Mouse (Mus musculus): ENCODE results near the gene Gm4969.

DNA sequence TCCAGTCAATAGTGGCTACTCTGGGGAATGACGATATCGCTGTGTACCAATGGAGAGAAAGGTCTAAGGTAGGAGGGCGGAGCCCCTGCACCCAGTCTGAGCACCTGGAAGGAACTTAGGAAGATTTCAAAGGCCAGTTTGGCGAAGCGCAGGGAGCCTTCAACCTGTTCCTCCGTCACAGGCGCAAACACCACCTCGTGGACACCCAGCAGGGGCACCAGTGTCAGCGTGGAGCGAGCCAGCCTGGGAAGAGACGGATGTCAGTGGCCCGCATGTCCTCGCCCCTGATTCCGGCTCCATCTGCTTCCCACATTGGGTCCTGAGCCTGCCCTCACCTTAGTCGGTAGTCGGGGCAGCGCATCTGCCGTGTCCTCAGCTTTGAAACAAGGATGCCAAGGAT is 41.2 kb upstream of the Gm4969 start:
- TF ChIP-seq CTCF (IDR thresholded peaks at IDR 0.05; ENCODE audit: control insufficient read depth, insufficient read depth, insufficient read length) (no peak), MAX (IDR thresholded peaks at IDR 0.05) (no peak), USF1 (IDR thresholded peaks at IDR 0.05; ENCODE audit: low read depth) (no peak), MYOG (IDR thresholded peaks at IDR 0.05; ENCODE audit: control insufficient read depth, extremely low read depth, insufficient read length) (no peak), MYOD1 (IDR thresholded peaks at IDR 0.05; ENCODE audit: control insufficient read depth, insufficient read length, low read depth) (no peak)

Measured in C2C12 (cell line).